Mouse (Mus musculus) forebrain, embryonic 15.5 days (tissue): ENCODE results near the gene Orm1. TPM values are rescaled to one million over a fixed set of nuclear protein-coding genes. Genes with fewer than 3 reads are reported as not detected.

Source experiments
- ATAC-seq: fragments of 200-750 bp; cut with Nextera tagmentation; replicated peaks from 2 replicates; pipeline ENCODE4 v1.8.0; 2017; ENCODE audit warnings: mild to moderate bottlenecking, moderate TSS enrichment, moderate library complexity
- H3K27ac ChIP-seq: fragments of 300-500 bp; sonication (generic); replicated peaks from 2 replicates; pipeline ENCODE4 v1.5.1; 2015; ENCODE audit warnings: mild to moderate bottlenecking, inconsistent platforms
- H3K27me3 ChIP-seq: fragments of 300-500 bp; sonication (generic); 2 replicates; pipeline ENCODE4 v1.6.1; 2015; ENCODE audit warnings: inconsistent platforms
- H3K36me3 ChIP-seq: fragments of 300-500 bp; sonication (generic); 2 replicates; pipeline ENCODE4 v1.6.1; 2015; ENCODE audit warnings: mild to moderate bottlenecking, inconsistent platforms
- H3K4me1 ChIP-seq: fragments of 300-500 bp; sonication (generic); 2 replicates; pipeline ENCODE4 v1.6.1; 2015; ENCODE audit warnings: inconsistent platforms
- H3K4me2 ChIP-seq: fragments of 300-500 bp; sonication (generic); replicated peaks from 2 replicates; pipeline ENCODE4 v1.6.1; 2015; ENCODE audit warnings: mild to moderate bottlenecking, inconsistent platforms
- H3K4me3 ChIP-seq: fragments of 300-500 bp; sonication (generic); 2 replicates; pipeline ENCODE4 v1.5.1; 2015; ENCODE audit warnings: mild to moderate bottlenecking, inconsistent platforms
- H3K9ac ChIP-seq: fragments of 300-500 bp; sonication (generic); replicated peaks from 2 replicates; pipeline ENCODE4 v1.6.1; 2015; ENCODE audit warnings: mild to moderate bottlenecking, inconsistent platforms
- H3K9me3 ChIP-seq: fragments of 300-500 bp; sonication (generic); 2 replicates; pipeline ENCODE4 v1.6.1; 2016; ENCODE audit warnings: inconsistent platforms
- WGBS: fragments of 180-500 bp; shearing (Covaris S2); methylation state at CpG from one replicate; pipeline ENCODE4 v1.1.7; 2015; ENCODE audit warnings: mixed read lengths; 5-methylcytosine and 5-hydroxymethylcytosine counted together
- polyA plus RNA-seq: library from polyadenylated mRNA; unstranded; fragments of >200 nt; fragmentation: Nextera tagmentation; extraction: Ambion mirVana; gene quantifications from 2 replicates; pipeline ENCODE4 v1.2.1, GENCODE M21; 2015

Gene Orm1
- polyA plus RNA-seq, result not detected in 2 replicates

- Histone ChIP-seq H3K27ac (no peak within 1 kb of the TSS), H3K4me1 (no peaks in the 10 kb centered on the region), H3K9me3 (no peaks in the 10 kb centered on the region), H3K4me3 (no peak within 1 kb of the TSS), H3K27me3 (no peaks in the 10 kb centered on the region), H3K9ac (no peak within 1 kb of the TSS), H3K36me3 (no peaks in the 10 kb centered on the region), H3K4me2 (no peak within 1 kb of the TSS)
- no peak for ATAC-seq
- 87% methylated on average over 8 of the region's 8 CpGs for WGBS
These were observed at the start of gene Orm1 for GRCm38 (mm10) chr4:63344295-63344694. Gene Orm1, plus strand, starts transcription at chr4:63344560.

GRCm38 (mm10) chr4:63295641-63296040 lies 48.7 kb upstream of the Orm1 start:
- 90% methylated on average over 1 of the region's 1 CpGs for WGBS
- no peak for ATAC-seq
- H3K4me3 ChIP-seq, result no peak overlapping the region

DNA sequence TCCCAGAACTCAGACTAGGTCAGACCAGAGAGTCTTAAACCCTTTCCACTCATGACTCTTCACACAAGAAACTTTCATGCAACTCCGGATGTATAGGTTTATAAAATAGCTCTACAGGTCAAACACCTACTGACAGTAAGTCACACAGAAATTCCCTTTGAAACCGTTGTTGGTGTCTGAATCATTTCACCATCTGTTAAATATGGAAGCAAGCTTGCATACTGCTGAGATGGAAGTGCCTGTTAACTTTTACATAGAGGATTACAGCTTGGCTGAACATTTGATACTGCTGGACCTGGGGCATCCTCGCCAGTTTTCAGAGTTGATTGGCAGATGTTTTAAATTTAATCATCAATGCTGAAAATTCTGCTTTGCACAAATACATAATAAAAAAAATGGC lies 48.1 kb upstream of the Orm1 start:
- Histone ChIP-seq H3K4me2 (no peak overlapping the region), H3K27me3 (no peaks in the 10 kb centered on the region), H3K4me1 (peaks cover 15% of the 10 kb centered on the region), H3K9ac (no peak overlapping the region), H3K36me3 (no peaks in the 10 kb centered on the region), H3K9me3 (no peaks in the 10 kb centered on the region), H3K4me3 (no peak overlapping the region), H3K27ac (no peak overlapping the region)
- 62% methylated on average over 3 of the region's 3 CpGs for WGBS
- no peak for ATAC-seq

More at GRCm38 (mm10) chr4:63295641-63296040, 48.7 kb upstream of the Orm1 start:
- Histone ChIP-seq H3K27ac (no peak overlapping the region), H3K4me1 (peaks cover 20% of the 10 kb centered on the region), H3K4me2 (no peak overlapping the region), H3K36me3 (no peaks in the 10 kb centered on the region), H3K27me3 (no peaks in the 10 kb centered on the region), H3K9ac (no peak overlapping the region), H3K9me3 (no peaks in the 10 kb centered on the region)

- no peaks in the 10 kb centered on the region for H3K36me3 ChIP-seq
- no peaks in the 10 kb centered on the region for H3K27me3 ChIP-seq
- no peak overlapping the region for H3K4me3 ChIP-seq
- no peak for ATAC-seq
- H3K9me3 ChIP-seq, result no peaks in the 10 kb centered on the region
- H3K4me1 ChIP-seq, result peaks cover 9% of the 10 kb centered on the region
- 79% methylated on average over 8 of the region's 8 CpGs for WGBS
- no peak overlapping the region for H3K4me2 ChIP-seq
- H3K9ac ChIP-seq, result no peak overlapping the region
- no peak overlapping the region for H3K27ac ChIP-seq
These were observed 47.5 kb upstream of the Orm1 start for GRCm38 (mm10) chr4:63296876-63297275.

GRCm38 (mm10) chr4:63298191-63298590 lies 46.2 kb upstream of the Orm1 start:
- H3K36me3 ChIP-seq, result no peaks in the 10 kb centered on the region
- ATAC-seq, result no peak
- no peak overlapping the region for H3K4me3 ChIP-seq
- no peaks in the 10 kb centered on the region for H3K9me3 ChIP-seq
- no peak overlapping the region for H3K4me2 ChIP-seq
- no peak overlapping the region for H3K9ac ChIP-seq
- no peaks in the 10 kb centered on the region for H3K27me3 ChIP-seq
- peaks cover 11% of the 10 kb centered on the region; the same call in 1 of the 2 replicates for H3K4me1 ChIP-seq
- 96% methylated on average over 8 of the region's 8 CpGs for WGBS
- H3K27ac ChIP-seq, result no peak overlapping the region

GRCm38 (mm10) chr4:63302641-63303040 lies 41.7 kb upstream of the Orm1 start:
- Histone ChIP-seq H3K4me2 (no peak overlapping the region), H3K9ac (no peak overlapping the region), H3K4me3 (no peak overlapping the region), H3K4me1 (peaks cover 4% of the 10 kb centered on the region; the same call in 1 of the 2 replicates), H3K27ac (no peak overlapping the region), H3K9me3 (no peaks in the 10 kb centered on the region), H3K27me3 (no peaks in the 10 kb centered on the region), H3K36me3 (no peaks in the 10 kb centered on the region)
- WGBS, result 51% methylated on average over 4 of the region's 4 CpGs
- peak; percentile 37; the same call in 1 of the 2 replicates for ATAC-seq

- no peaks in the 10 kb centered on the region for H3K9me3 ChIP-seq
- H3K4me2 ChIP-seq, result no peak overlapping the region
- no peak overlapping the region for H3K27ac ChIP-seq
- no peak overlapping the region for H3K9ac ChIP-seq
- no peaks in the 10 kb centered on the region for H3K36me3 ChIP-seq
- no peak overlapping the region for H3K4me3 ChIP-seq
- no peaks in the 10 kb centered on the region for H3K27me3 ChIP-seq
- ATAC-seq, result peak; percentile 80
- peaks cover 4% of the 10 kb centered on the region; the same call in 1 of the 2 replicates for H3K4me1 ChIP-seq
- 38% methylated on average over 21 of the region's 21 CpGs for WGBS
These were observed 36.9 kb upstream of the Orm1 start for GRCm38 (mm10) chr4:63307175-63308062.

DNA sequence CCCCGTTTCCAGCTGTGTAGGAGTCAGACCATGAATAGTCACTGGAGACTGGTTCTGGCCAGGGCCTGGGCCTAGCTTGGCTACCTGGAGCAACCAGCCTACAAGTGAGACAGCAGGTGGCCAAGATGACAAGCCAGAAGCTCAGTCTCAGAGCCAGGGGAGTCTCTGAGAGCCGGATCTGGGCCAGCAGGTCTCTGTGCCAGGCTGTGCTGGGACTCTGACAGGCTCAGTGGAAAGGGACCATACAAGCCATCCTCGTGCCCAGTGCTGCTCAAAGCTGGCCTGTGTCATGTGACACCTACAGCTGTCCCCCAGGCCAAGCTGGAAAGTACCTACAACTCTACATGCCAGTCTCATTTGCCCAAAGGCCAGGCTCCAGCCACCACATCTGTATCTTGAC lies 36.0 kb upstream of the Orm1 start:
- Histone ChIP-seq H3K27ac (no peak overlapping the region), H3K4me1 (no peaks in the 10 kb centered on the region), H3K9ac (no peak overlapping the region), H3K4me2 (no peak overlapping the region), H3K36me3 (no peaks in the 10 kb centered on the region), H3K4me3 (no peak overlapping the region), H3K27me3 (no peaks in the 10 kb centered on the region), H3K9me3 (no peaks in the 10 kb centered on the region)
- 75% methylated on average over 3 of the region's 3 CpGs for WGBS
- ATAC-seq, result no peak

DNA sequence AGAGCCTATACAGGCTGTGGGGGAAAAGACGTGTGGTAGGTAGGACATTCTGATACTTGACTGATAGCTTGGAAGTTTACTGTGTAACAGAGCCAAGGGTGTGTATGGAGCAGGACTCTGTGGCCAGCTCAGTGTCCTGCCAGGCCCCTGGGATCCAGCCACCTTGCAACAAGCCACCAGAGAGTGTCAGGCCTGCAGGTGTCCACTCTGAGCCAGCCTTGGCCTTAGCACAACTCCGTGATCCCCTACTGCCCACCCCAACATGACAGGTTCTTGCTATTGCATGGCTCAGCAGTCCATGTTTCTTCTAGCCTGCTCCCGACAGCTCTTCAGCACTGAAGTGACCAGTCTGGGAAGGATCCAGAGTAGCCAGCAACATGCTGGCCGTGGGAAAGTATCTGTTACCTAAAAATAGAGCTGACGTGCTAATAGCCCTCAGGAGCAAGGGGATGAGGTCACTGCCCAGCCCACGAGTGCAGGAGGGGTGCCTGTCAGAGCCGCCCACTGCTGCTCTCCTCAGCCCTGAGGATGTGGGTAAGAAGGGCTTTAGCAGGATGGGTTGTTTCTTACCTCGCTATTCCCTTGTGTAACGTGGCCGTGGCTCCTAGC lies 34.0 kb upstream of the Orm1 start:
- no peak overlapping the region for H3K4me2 ChIP-seq
- 71% methylated on average over 10 of the region's 10 CpGs for WGBS
- H3K9ac ChIP-seq, result no peak overlapping the region
- H3K27ac ChIP-seq, result no peak overlapping the region
- ATAC-seq, result no peak
- no peaks in the 10 kb centered on the region for H3K4me1 ChIP-seq
- H3K4me3 ChIP-seq, result no peak overlapping the region
- H3K36me3 ChIP-seq, result no peaks in the 10 kb centered on the region
- no peaks in the 10 kb centered on the region for H3K27me3 ChIP-seq
- no peaks in the 10 kb centered on the region for H3K9me3 ChIP-seq

GRCm38 (mm10) chr4:63311426-63311825 lies 32.9 kb upstream of the Orm1 start:
- Histone ChIP-seq H3K36me3 (no peaks in the 10 kb centered on the region), H3K27me3 (no peaks in the 10 kb centered on the region), H3K4me2 (no peak overlapping the region), H3K4me1 (no peaks in the 10 kb centered on the region), H3K4me3 (no peak overlapping the region), H3K9ac (no peak overlapping the region), H3K27ac (no peak overlapping the region), H3K9me3 (no peaks in the 10 kb centered on the region)
- 89% methylated on average over 7 of the region's 7 CpGs for WGBS
- ATAC-seq, result no peak

- no peak overlapping the region for H3K4me3 ChIP-seq
- no peaks in the 10 kb centered on the region for H3K4me1 ChIP-seq
- 78% methylated on average over 5 of the region's 5 CpGs for WGBS
- H3K9ac ChIP-seq, result no peak overlapping the region
- no peaks in the 10 kb centered on the region for H3K27me3 ChIP-seq
- no peaks in the 10 kb centered on the region for H3K36me3 ChIP-seq
- no peak for ATAC-seq
- no peak overlapping the region for H3K4me2 ChIP-seq
- H3K9me3 ChIP-seq, result no peaks in the 10 kb centered on the region
- H3K27ac ChIP-seq, result no peak overlapping the region
These were observed 30.3 kb upstream of the Orm1 start for GRCm38 (mm10) chr4:63314063-63314462.

- no peaks in the 10 kb centered on the region for H3K36me3 ChIP-seq
- H3K27me3 ChIP-seq, result no peaks in the 10 kb centered on the region
- no peak overlapping the region for H3K4me2 ChIP-seq
- no peak overlapping the region for H3K27ac ChIP-seq
- 62% methylated on average over 9 of the region's 9 CpGs for WGBS
- H3K4me3 ChIP-seq, result no peak overlapping the region
- no peaks in the 10 kb centered on the region for H3K4me1 ChIP-seq
- no peak for ATAC-seq
- no peak overlapping the region for H3K9ac ChIP-seq
- H3K9me3 ChIP-seq, result no peaks in the 10 kb centered on the region
These were observed 28.1 kb upstream of the Orm1 start for GRCm38 (mm10) chr4:63316076-63316746.
